Mouse (Mus musculus): ENCODE results near the gene Tnks1bp1. TPM values are rescaled to one million over a fixed set of nuclear protein-coding genes. Genes with fewer than 3 reads are reported as not detected.

The Tnks1bp1 gene
- polyA plus RNA-seq, 1 experiment from 2014 or later: 7.0 TPM

DNA sequence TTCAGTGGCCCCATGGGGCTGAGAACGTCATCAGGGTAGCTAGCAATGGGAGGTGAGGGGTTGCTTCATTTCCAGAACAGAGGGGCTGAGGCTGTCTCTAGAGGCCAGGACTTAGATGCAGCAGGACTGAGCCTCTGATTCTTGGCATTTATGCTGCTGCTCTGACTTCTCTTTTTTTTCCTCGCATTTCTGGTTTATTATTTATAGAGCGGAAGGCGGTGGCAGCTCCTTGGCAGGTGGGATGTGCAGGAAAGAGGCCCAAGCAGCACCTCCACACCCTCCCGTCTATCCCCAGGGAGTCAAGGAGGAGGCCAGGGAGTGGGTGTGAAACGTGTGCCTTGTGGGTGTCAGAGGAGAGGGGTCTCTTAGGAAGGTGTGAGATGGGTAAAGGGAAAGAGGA is 16.8 kb upstream of the Tnks1bp1 start:
- H3K9me3 ChIP-seq (ENCODE audit: control insufficient read depth, low read length): no peaks in the 10 kb centered on the region
- no peak overlapping the region for H3K9ac ChIP-seq (ENCODE audit: low read length)
- no peak for ATAC-seq (ENCODE audit: insufficient number of reproducible peaks, low FRiP score, low TSS enrichment, low read depth)

DNA sequence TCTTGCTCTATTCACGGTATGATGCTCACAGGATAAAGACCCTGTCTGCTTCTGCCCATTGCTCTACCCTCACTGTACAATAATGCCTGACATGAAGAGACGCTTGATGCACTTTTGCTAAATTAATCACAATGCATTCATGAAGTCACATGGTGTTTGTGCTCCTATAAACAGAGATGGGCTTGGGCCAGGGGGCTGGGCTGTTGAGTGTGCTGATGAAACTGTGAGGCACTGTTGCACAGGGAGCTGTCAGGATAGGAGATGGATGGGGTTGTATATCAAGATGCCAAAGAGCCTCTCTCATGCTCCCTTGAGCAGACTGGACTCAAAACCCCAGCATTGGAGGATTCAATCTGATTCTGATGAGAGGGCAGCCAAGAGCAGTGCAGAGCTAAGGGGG is 14.7 kb upstream of the Tnks1bp1 start:
- Histone ChIP-seq H3K4me2 (ENCODE audit: low read depth, severe bottlenecking) (no peak overlapping the region), H3K4me1 (ENCODE audit: control insufficient read depth, insufficient read depth, low read length) (0 out of 2 replicates have a peak, but pooled peaks cover 2% of the 10 kb centered on the region), H3K4me3 (ENCODE audit: low read depth, low read length) (no peak overlapping the region), H3K27me3 (ENCODE audit: control insufficient read depth, insufficient read depth, low read length) (no peaks in the 10 kb centered on the region), H3K9me3 (ENCODE audit: control insufficient read depth, low read length) (no peaks in the 10 kb centered on the region), H3K36me3 (ENCODE audit: control insufficient read depth, insufficient read depth, low read length) (no peaks in the 10 kb centered on the region), H3K27ac (replicated peaks; ENCODE audit: low read depth, low read length) (no peak overlapping the region), H3K9ac (ENCODE audit: low read length) (no peak overlapping the region)
- DNase-seq (ENCODE audit: low spot score): no peak
- 81% methylated on average over 2 of the region's 2 CpGs for WGBS
- no peak for ATAC-seq (ENCODE audit: insufficient number of reproducible peaks, low FRiP score, low TSS enrichment, low read depth)

More for the DNA sequence above, 16.8 kb upstream of the Tnks1bp1 start:
- H3K36me3 ChIP-seq (ENCODE audit: control insufficient read depth, insufficient read depth, low read length): no peaks in the 10 kb centered on the region
- no peak overlapping the region for H3K4me2 ChIP-seq (ENCODE audit: low read depth, severe bottlenecking)
- WGBS: 67% methylated on average over 6 of the region's 6 CpGs
- DNase-seq (ENCODE audit: low spot score): no peak
- no peaks in the 10 kb centered on the region for H3K27me3 ChIP-seq (ENCODE audit: control insufficient read depth, insufficient read depth, low read length)
- no peaks in the 10 kb centered on the region for H3K4me1 ChIP-seq (ENCODE audit: control insufficient read depth, insufficient read depth, low read length)
- H3K4me3 ChIP-seq (ENCODE audit: low read depth, low read length): no peak overlapping the region
- no peak overlapping the region for H3K27ac ChIP-seq (replicated peaks; ENCODE audit: low read depth, low read length)

DNA sequence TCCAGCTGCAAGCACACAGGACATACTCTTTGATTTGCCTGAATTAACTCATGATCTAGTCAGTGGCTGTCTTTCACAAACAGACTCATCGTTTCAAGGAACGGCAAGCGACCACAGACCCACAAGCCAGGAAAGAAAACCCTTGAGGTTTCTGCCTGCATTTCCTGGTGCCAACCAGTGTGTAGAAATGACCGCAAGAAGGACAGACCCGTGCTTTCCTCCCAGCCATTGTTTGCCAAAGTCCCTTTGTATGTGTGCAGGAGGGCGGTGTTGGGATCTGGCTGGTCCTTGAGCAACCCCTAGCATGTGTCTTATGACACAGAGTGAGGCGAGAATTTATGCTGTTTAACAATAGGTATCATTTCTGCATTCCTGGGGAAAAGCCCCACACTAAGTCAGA is 13.7 kb upstream of the Tnks1bp1 start:
- Histone ChIP-seq H3K36me3 (ENCODE audit: control insufficient read depth, insufficient read depth, low read length) (no peaks in the 10 kb centered on the region), H3K27ac (replicated peaks; ENCODE audit: low read depth, low read length) (no peak overlapping the region), H3K9me3 (ENCODE audit: control insufficient read depth, low read length) (no peaks in the 10 kb centered on the region), H3K27me3 (ENCODE audit: control insufficient read depth, insufficient read depth, low read length) (no peaks in the 10 kb centered on the region), H3K4me3 (ENCODE audit: low read depth, low read length) (no peak overlapping the region), H3K4me1 (ENCODE audit: control insufficient read depth, insufficient read depth, low read length) (peaks cover 2% of the 10 kb centered on the region; the same call in 1 of the 2 replicates), H3K9ac (ENCODE audit: low read length) (no peak overlapping the region), H3K4me2 (ENCODE audit: low read depth, severe bottlenecking) (no peak overlapping the region)
- ATAC-seq (ENCODE audit: insufficient number of reproducible peaks, low FRiP score, low TSS enrichment, low read depth) (no peak), DNase-seq (ENCODE audit: low spot score) (no peak)
- WGBS: 85% methylated on average over 7 of the region's 7 CpGs

DNA sequence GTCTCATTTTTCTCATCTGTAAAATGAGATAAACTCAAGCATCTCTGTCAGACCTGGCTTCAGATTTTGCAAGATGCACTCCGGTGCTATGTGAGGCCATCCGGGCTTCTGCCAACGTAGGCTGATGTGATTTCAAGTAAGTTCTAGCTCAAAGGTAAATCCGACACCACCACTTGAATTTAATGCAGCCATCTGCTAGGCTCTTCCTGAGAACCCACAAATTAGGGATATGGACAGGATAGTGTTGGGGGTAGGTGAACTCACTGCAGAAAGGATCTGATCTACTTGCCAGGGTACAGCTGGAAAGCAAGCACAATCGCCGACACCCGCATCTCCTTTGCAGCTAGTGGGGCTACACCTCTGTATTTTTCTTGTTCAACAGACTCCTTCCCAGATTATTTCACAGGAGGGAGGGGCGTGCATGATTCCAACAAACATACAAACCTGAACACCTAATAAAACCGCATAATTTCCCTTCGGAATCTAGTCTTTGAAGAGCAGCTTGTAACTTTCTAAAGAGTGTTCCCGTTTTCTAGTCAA is 11.2 kb upstream of the Tnks1bp1 start:
- ATAC-seq (ENCODE audit: insufficient number of reproducible peaks, low FRiP score, low TSS enrichment, low read depth): peak; percentile 33
- Histone ChIP-seq H3K27ac (replicated peaks; ENCODE audit: low read depth, low read length) (no peak overlapping the region; the same call in 1 of the 2 replicates), H3K9me3 (ENCODE audit: control insufficient read depth, low read length) (no peaks in the 10 kb centered on the region), H3K4me1 (ENCODE audit: control insufficient read depth, insufficient read depth, low read length) (peaks cover 2% of the 10 kb centered on the region; the same call in 1 of the 2 replicates), H3K27me3 (ENCODE audit: control insufficient read depth, insufficient read depth, low read length) (no peaks in the 10 kb centered on the region), H3K4me2 (ENCODE audit: low read depth, severe bottlenecking) (peak overlapping the region; percentile 73), H3K36me3 (ENCODE audit: control insufficient read depth, insufficient read depth, low read length) (peaks cover 16% of the 10 kb centered on the region), H3K4me3 (ENCODE audit: low read depth, low read length) (peak overlapping the region; percentile 67), H3K9ac (ENCODE audit: low read length) (peak overlapping the region; percentile 91)
- DNase-seq (ENCODE audit: low spot score): no peak
- 9% methylated on average over 11 of the region's 11 CpGs for WGBS

DNA sequence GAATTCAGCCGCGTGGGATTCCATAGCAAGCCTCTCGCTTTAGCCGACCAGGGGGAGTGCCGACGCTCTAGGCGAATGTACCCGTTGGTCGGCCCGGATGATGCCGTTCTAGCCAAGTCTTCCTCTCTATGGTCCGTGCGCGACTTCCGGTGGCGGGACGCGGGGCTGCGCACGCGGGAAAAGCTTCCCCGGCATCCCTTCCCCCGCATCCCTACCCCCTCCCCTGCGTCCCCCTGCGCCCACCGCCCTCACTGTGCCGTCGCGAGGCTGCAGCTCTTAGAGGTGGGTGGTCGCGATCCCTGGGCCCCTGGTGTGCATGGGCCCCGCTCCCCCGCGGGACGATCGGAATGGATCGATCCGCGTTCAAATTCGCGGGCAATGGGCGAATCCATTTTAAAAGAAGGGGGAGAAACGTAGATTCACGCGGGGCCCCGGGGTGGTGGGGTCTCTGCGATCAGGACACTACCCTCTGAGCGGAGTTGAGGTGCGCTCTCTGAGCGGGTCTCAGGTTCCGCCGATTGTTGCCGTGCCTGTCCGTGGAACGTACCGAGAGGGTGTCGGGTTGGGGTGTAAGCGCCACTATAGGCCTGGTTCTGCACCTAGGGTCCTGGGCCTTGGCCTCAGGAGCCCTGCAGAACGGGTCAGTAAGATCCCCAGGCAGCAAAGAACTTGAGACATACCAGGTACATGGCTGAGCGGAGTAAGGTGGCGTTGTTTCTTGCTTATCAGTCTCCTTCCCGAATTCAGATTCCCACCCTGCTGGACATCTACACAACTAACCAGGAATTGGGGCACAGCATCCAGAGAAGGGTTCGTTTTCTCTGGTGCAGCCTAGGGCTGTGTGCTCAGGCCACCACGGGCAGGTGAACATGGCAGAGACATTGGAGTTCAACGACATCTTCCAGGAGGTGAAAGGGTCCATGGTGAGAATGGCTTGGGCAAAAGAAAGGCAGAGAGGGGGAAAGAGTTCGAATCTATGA is 10.5 kb upstream of the Tnks1bp1 start, which contains the start of the genes Ssrp1 and P2rx3:
TSS of gene Ssrp1 (plus strand) at position 188 of the 980 bp plus-strand sequence.
TSS of gene P2rx3 (minus strand) at position 416 of the 980 bp plus-strand sequence.
- peaks cover 2% of the 10 kb centered on the region; the same call in 1 of the 2 replicates for H3K4me1 ChIP-seq (ENCODE audit: control insufficient read depth, insufficient read depth, low read length)
- peaks cover 21% of the 10 kb centered on the region for H3K36me3 ChIP-seq (ENCODE audit: control insufficient read depth, insufficient read depth, low read length)
- H3K27me3 ChIP-seq (ENCODE audit: control insufficient read depth, insufficient read depth, low read length): no peaks in the 10 kb centered on the region
- ATAC-seq (ENCODE audit: insufficient number of reproducible peaks, low FRiP score, low TSS enrichment, low read depth): peak; percentile 93
- no peaks in the 10 kb centered on the region for H3K9me3 ChIP-seq (ENCODE audit: control insufficient read depth, low read length)
- WGBS: under 1% methylated on average over 66 of the region's 66 CpGs
- peak within 1 kb of the TSS; percentile 80 for H3K27ac ChIP-seq (replicated peaks; ENCODE audit: low read depth, low read length)
- peak within 1 kb of the TSS; percentile 91 for H3K9ac ChIP-seq (ENCODE audit: low read length)
- DNase-seq (ENCODE audit: low spot score): peak; percentile 95
- H3K4me2 ChIP-seq (ENCODE audit: low read depth, severe bottlenecking): peak within 1 kb of the TSS; percentile 73
- H3K4me3 ChIP-seq (ENCODE audit: low read depth, low read length): peak within 1 kb of the TSS; percentile 67

DNA sequence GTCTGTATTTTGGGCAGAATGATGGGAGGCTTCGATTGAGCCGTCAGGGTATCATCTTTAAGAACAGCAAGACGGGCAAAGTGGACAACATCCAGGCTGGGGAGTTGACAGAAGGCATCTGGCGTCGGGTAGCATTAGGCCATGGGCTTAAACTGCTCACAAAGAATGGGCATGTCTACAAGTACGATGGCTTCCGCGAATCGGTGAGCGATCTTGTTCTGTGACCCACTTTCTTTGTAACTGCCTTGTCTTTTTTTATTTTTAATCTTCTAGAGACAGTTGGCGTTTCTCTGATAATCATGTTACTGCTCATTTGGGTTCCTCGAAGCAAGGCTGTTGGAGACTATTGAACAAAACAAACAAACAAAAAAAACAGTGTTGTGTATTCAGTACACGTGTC is 9.5 kb upstream of the Tnks1bp1 start:
- Histone ChIP-seq H3K4me2 (ENCODE audit: low read depth, severe bottlenecking) (peak overlapping the region; percentile 72), H3K9me3 (ENCODE audit: control insufficient read depth, low read length) (no peaks in the 10 kb centered on the region), H3K4me3 (ENCODE audit: low read depth, low read length) (peak overlapping the region; percentile 67), H3K36me3 (ENCODE audit: control insufficient read depth, insufficient read depth, low read length) (peaks cover 30% of the 10 kb centered on the region), H3K27me3 (ENCODE audit: control insufficient read depth, insufficient read depth, low read length) (no peaks in the 10 kb centered on the region), H3K27ac (replicated peaks; ENCODE audit: low read depth, low read length) (no peak overlapping the region), H3K4me1 (ENCODE audit: control insufficient read depth, insufficient read depth, low read length) (peaks cover 2% of the 10 kb centered on the region; the same call in 1 of the 2 replicates), H3K9ac (ENCODE audit: low read length) (peak overlapping the region; percentile 91)
- ATAC-seq (ENCODE audit: insufficient number of reproducible peaks, low FRiP score, low TSS enrichment, low read depth) (no peak), DNase-seq (ENCODE audit: low spot score) (no peak)
- WGBS: 86% methylated on average over 13 of the region's 13 CpGs

DNA sequence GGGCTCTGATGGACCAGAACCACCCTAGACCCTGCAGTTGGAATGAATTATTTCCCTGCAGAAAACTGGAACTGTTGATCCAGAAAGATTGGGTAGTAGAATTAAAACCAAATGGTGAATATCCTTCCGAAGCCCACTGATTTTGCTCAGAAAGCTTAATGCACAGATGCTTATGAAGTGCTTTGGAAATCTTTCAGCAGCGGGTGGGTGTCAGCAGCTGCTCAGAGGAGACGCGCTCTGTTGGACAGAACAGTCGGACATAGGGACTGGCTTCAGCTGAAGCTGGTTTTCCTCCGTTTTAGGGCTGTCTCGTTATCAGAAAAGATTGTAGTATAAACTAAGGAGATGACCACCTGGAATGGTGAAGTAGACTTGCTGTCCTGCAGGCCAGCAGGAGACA is 4.2 kb upstream of the Tnks1bp1 start:
- Histone ChIP-seq H3K9ac (ENCODE audit: low read length) (no peak overlapping the region), H3K27me3 (ENCODE audit: control insufficient read depth, insufficient read depth, low read length) (no peaks in the 10 kb centered on the region), H3K4me3 (ENCODE audit: low read depth, low read length) (no peak overlapping the region), H3K4me2 (ENCODE audit: low read depth, severe bottlenecking) (no peak overlapping the region), H3K9me3 (ENCODE audit: control insufficient read depth, low read length) (no peaks in the 10 kb centered on the region), H3K27ac (replicated peaks; ENCODE audit: low read depth, low read length) (no peak overlapping the region), H3K4me1 (ENCODE audit: control insufficient read depth, insufficient read depth, low read length) (peaks cover under 1% of the 10 kb centered on the region), H3K36me3 (ENCODE audit: control insufficient read depth, insufficient read depth, low read length) (peaks cover 45% of the 10 kb centered on the region)
- 90% methylated on average over 7 of the region's 7 CpGs for WGBS
- no peak for DNase-seq (ENCODE audit: low spot score)
- ATAC-seq (ENCODE audit: insufficient number of reproducible peaks, low FRiP score, low TSS enrichment, low read depth): no peak

DNA sequence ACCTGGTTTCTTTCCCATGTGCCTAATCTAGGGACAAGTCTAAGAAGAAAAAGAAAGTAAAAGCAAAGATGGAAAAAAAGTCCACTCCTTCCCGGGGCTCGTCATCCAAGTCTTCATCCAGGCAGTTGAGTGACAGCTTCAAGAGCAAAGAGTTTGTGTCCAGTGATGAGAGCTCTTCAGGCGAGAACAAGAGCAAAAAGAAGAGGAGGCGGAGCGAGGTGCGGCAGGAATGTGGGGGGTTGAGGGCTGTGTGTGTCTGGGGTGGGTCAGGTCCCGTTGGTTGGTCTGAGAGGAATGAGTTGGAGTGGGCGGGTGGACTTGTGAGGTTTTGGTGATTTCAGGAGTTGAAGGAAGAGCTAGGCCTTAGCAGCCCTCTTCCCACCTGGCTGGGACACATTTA is 1.6 kb upstream of the Tnks1bp1 start:
- Histone ChIP-seq H3K4me3 (ENCODE audit: low read depth, low read length) (no peak overlapping the region), H3K36me3 (ENCODE audit: control insufficient read depth, insufficient read depth, low read length) (peaks cover 30% of the 10 kb centered on the region), H3K4me1 (ENCODE audit: control insufficient read depth, insufficient read depth, low read length) (peaks cover 20% of the 10 kb centered on the region), H3K27me3 (ENCODE audit: control insufficient read depth, insufficient read depth, low read length) (no peaks in the 10 kb centered on the region), H3K27ac (replicated peaks; ENCODE audit: low read depth, low read length) (no peak overlapping the region), H3K9ac (ENCODE audit: low read length) (no peak overlapping the region), H3K9me3 (ENCODE audit: control insufficient read depth, low read length) (no peaks in the 10 kb centered on the region), H3K4me2 (ENCODE audit: low read depth, severe bottlenecking) (no peak overlapping the region)
- WGBS: 87% methylated on average over 8 of the region's 8 CpGs
- ATAC-seq (ENCODE audit: insufficient number of reproducible peaks, low FRiP score, low TSS enrichment, low read depth) (no peak), DNase-seq (ENCODE audit: low spot score) (no peak)
